Mouse (Mus musculus) monocyte, adult 5-6 weeks (primary cell): Measurements from ENCODE around the gene Unc50. TPM values are rescaled to one million over a fixed set of nuclear protein-coding genes. Genes with fewer than 3 reads are reported as not detected.
A peak's percentile ranks its signal among the peaks of the same experiment; 100 is the strongest.

ENCODE experiments used
- ATAC-seq: fragments of 153-309, 156-312 bp; replicated peaks from 2 replicates; pipeline ENCODE4 v1.8.0; 2017; ENCODE audit warnings: mild to moderate bottlenecking; ENCODE audit not compliant: low TSS enrichment, insufficient number of reproducible peaks, severe bottlenecking, poor library complexity, low FRiP score
- total RNA-seq: library from RNA; stranded (forward); fragments of 200-1000, 200-491, 200-594 nt; gene quantifications from 3 replicates; pipeline ENCODE4 v1.2.3, GENCODE M21; 2017

The Unc50 gene
- total RNA-seq, 1 experiment from 2014 or later: 92.7 TPM

GRCm38 (mm10) chr1:37436419-37436818 lies 6.5 kb downstream of the Unc50 start:
- ATAC-seq: no peak

- ATAC-seq: no peak
These were observed 13.2 kb downstream of the Unc50 start for GRCm38 (mm10) chr1:37442848-37443835.

GRCm38 (mm10) chr1:37448361-37449095 lies 18.6 kb downstream of the Unc50 start:
- 0 out of 2 replicates have a peak, but pooled peaks have one; percentile 40 for ATAC-seq

- ATAC-seq: no peak
These were observed 21.3 kb downstream of the Unc50 start for GRCm38 (mm10) chr1:37451270-37451669.

- ATAC-seq: no peak
These were observed 27.6 kb downstream of the Unc50 start for GRCm38 (mm10) chr1:37457546-37457945.

GRCm38 (mm10) chr1:37464878-37465452 lies 35.0 kb downstream of the Unc50 start:
- ATAC-seq: no peak

- no peak for ATAC-seq
These were observed 36.5 kb downstream of the Unc50 start for GRCm38 (mm10) chr1:37466322-37466995.

- no peak for ATAC-seq
These were observed 37.9 kb downstream of the Unc50 start for GRCm38 (mm10) chr1:37467806-37468205.

- ATAC-seq: no peak
These were observed 39.1 kb downstream of the Unc50 start for GRCm38 (mm10) chr1:37469007-37469406.

- ATAC-seq: no peak
These were observed 41.5 kb downstream of the Unc50 start for GRCm38 (mm10) chr1:37471179-37472148.

- ATAC-seq: no peak
These were observed 43.3 kb downstream of the Unc50 start for GRCm38 (mm10) chr1:37473251-37473650.

GRCm38 (mm10) chr1:37474046-37474445 lies 44.1 kb downstream of the Unc50 start:
- 0 out of 2 replicates have a peak, but pooled peaks have one; percentile 14 for ATAC-seq

GRCm38 (mm10) chr1:37474634-37475190 lies 44.8 kb downstream of the Unc50 start:
- no peak; the same call in 1 of the 2 replicates for ATAC-seq

GRCm38 (mm10) chr1:37475312-37475711 lies 45.4 kb downstream of the Unc50 start:
- no peak for ATAC-seq

GRCm38 (mm10) chr1:37477250-37477649 lies 47.3 kb downstream of the Unc50 start:
- no peak for ATAC-seq

- no peak; the same call in 1 of the 2 replicates for ATAC-seq
These were observed 48.0 kb downstream of the Unc50 start for GRCm38 (mm10) chr1:37477928-37478327.

GRCm38 (mm10) chr1:37478416-37478815 lies 48.5 kb downstream of the Unc50 start:
- no peak for ATAC-seq
